Mouse (Mus musculus) midbrain, embryonic 13.5 days (tissue): ENCODE results near the gene Wdr3. TPM values are rescaled to one million over a fixed set of nuclear protein-coding genes. Genes with fewer than 3 reads are reported as not detected.

Source experiments
- ATAC-seq: fragments of 200-750 bp; cut with Nextera tagmentation; 2 replicates; pipeline ENCODE4 v1.8.0; 2017; ENCODE audit warnings: mild to moderate bottlenecking, moderate TSS enrichment, moderate library complexity
- H3K27ac ChIP-seq: fragments of 300-500 bp; sonication (generic); 2 replicates; pipeline ENCODE4 v1.5.1; 2015; ENCODE audit warnings: inconsistent platforms, mild to moderate bottlenecking, moderate library complexity
- H3K27me3 ChIP-seq: fragments of 300-500 bp; sonication (generic); 2 replicates; pipeline ENCODE4 v1.6.1; 2015; ENCODE audit warnings: mild to moderate bottlenecking, inconsistent platforms
- H3K36me3 ChIP-seq: fragments of 300-500 bp; sonication (generic); 2 replicates; pipeline ENCODE4 v1.6.1; 2015; ENCODE audit warnings: mild to moderate bottlenecking, inconsistent platforms
- H3K4me1 ChIP-seq: fragments of 300-500 bp; sonication (generic); replicated peaks from 2 replicates; pipeline ENCODE4 v1.6.1; 2015; ENCODE audit warnings: inconsistent platforms
- H3K4me2 ChIP-seq: fragments of 300-500 bp; sonication (generic); replicated peaks from 2 replicates; pipeline ENCODE4 v1.6.1; 2015; ENCODE audit warnings: moderate library complexity, mild to moderate bottlenecking, inconsistent platforms
- H3K4me3 ChIP-seq: fragments of 300-500 bp; sonication (generic); replicated peaks from 2 replicates; pipeline ENCODE4 v1.5.1; 2015; ENCODE audit warnings: mild to moderate bottlenecking, inconsistent platforms
- H3K9ac ChIP-seq: fragments of 300-500 bp; sonication (generic); replicated peaks from 2 replicates; pipeline ENCODE4 v1.6.1; 2015; ENCODE audit warnings: mild to moderate bottlenecking, inconsistent platforms
- H3K9me3 ChIP-seq: fragments of 300-500 bp; sonication (generic); 2 replicates; pipeline ENCODE4 v1.6.1; 2016; ENCODE audit warnings: mild to moderate bottlenecking, inconsistent platforms
- WGBS: fragments of 180-500 bp; shearing (Covaris S2); methylation state at CpG from one replicate; pipeline ENCODE4 v1.1.7; 2015; 5-methylcytosine and 5-hydroxymethylcytosine counted together
- polyA plus RNA-seq: library from polyadenylated mRNA; unstranded; fragments of >200 nt; fragmentation: Nextera tagmentation; extraction: Ambion mirVana; gene quantifications from 2 replicates; pipeline ENCODE4 v1.2.1, GENCODE M21; 2015

The Wdr3 gene
- 42.7 and 43.8 TPM in 2 replicates for polyA plus RNA-seq

DNA sequence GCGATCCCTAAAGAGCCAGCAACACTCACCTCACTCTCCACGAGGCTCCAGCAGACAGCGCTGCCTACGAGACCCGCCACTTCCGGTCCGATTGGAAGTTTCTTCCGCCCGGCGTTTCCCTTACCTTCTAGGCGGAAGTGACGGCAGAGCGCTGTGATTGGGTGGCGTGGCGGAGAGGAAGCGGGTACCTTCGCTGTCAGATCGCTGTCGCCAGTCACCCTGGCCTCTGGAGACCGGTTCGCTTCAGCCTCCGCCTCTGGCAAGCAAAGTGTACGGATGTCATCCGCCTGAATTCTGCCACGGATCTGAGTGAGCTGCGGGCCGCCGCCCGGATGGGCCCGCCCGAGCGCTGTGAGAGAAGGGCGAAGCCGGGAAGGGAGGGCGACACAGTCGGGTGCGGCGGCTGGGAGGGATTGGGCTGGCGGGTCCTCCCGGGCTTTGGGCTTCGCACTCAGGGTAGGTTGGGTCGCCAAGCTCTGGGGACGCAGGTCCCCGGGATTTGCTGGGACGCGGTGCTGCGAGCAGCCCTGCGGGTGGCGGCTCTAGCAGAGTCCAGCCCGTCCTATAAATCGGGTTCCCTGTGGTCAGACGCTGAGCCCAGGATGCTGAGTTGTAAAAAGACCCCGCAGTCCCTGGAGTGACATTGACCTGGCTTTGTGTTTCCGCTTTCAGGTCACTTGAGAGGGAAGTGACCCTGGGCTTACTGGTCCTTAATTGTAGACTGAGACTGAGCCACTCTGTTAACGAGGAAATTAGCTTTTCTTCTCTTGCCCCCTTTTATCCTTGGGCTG lies at the start of gene Wdr3, which contains the start of gene Gdap2:
Gene Wdr3 (minus strand): TSS at position 93 of the 791 bp plus-strand sequence.
Gene Gdap2 (plus strand): TSS at position 67 of the 791 bp plus-strand sequence.
- Histone ChIP-seq H3K4me2 (peak within 1 kb of the TSS; percentile 76), H3K27ac (peak within 1 kb of the TSS; percentile 93), H3K36me3 (peaks cover 14% of the 10 kb centered on the region), H3K27me3 (no peaks in the 10 kb centered on the region), H3K9ac (peak within 1 kb of the TSS; percentile 93), H3K4me3 (peak within 1 kb of the TSS; percentile 89), H3K4me1 (peaks cover 30% of the 10 kb centered on the region), H3K9me3 (no peaks in the 10 kb centered on the region)
- peak; percentile 99 for ATAC-seq
- WGBS, result under 1% methylated on average over 55 of the region's 55 CpGs

- H3K27ac ChIP-seq, result no peak overlapping the region
- H3K36me3 ChIP-seq, result peaks cover 49% of the 10 kb centered on the region
- H3K9me3 ChIP-seq, result no peaks in the 10 kb centered on the region
- H3K4me1 ChIP-seq, result no peaks in the 10 kb centered on the region
- H3K4me2 ChIP-seq, result no peak overlapping the region
- WGBS, result 63% methylated on average over 1 of the region's 1 CpGs
- ATAC-seq, result no peak
- H3K4me3 ChIP-seq, result no peak overlapping the region
- H3K27me3 ChIP-seq, result no peaks in the 10 kb centered on the region
- H3K9ac ChIP-seq, result no peak overlapping the region
These were observed 44.8 kb upstream of the Wdr3 start for GRCm38 (mm10) chr3:100206973-100207372.

DNA sequence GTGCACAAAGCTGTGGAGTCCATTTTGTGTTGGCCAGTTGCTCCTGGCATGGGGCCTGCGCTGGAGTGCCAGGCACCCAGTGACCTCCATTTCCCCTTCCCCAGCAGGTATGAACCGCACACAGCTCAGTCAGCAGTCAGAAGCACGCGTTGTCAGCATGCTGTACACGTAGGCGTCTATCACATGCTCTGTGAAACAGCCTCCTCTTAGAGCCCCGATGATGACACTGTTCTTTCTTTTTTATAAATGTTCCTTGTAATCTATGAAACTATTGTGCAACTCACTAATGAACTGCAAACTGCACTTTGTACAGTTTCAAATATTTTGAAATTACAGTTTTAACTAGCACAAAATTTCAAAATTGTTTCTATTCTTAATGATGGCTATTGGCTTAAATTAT lies 39.3 kb upstream of the Wdr3 start:
- H3K4me2 ChIP-seq, result no peak overlapping the region
- no peaks in the 10 kb centered on the region for H3K27me3 ChIP-seq
- H3K9me3 ChIP-seq, result no peaks in the 10 kb centered on the region
- no peaks in the 10 kb centered on the region for H3K4me1 ChIP-seq
- H3K9ac ChIP-seq, result no peak overlapping the region
- 96% methylated on average over 7 of the region's 7 CpGs for WGBS
- no peak for ATAC-seq
- no peak overlapping the region for H3K4me3 ChIP-seq
- no peak overlapping the region for H3K27ac ChIP-seq
- peaks cover 73% of the 10 kb centered on the region for H3K36me3 ChIP-seq

GRCm38 (mm10) chr3:100194210-100194609 lies 32.0 kb upstream of the Wdr3 start:
- Histone ChIP-seq H3K36me3 (peaks cover 59% of the 10 kb centered on the region), H3K9me3 (no peaks in the 10 kb centered on the region)
- no peak for ATAC-seq

GRCm38 (mm10) chr3:100189861-100190260 lies 27.7 kb upstream of the Wdr3 start:
- ATAC-seq, result peak; percentile 78
- Histone ChIP-seq H3K36me3 (peaks cover 65% of the 10 kb centered on the region), H3K4me2 (no peak overlapping the region), H3K4me1 (no peaks in the 10 kb centered on the region), H3K9me3 (no peaks in the 10 kb centered on the region), H3K27ac (no peak overlapping the region), H3K4me3 (no peak overlapping the region), H3K27me3 (no peaks in the 10 kb centered on the region), H3K9ac (no peak overlapping the region)
- WGBS, result 82% methylated on average over 11 of the region's 11 CpGs

More at GRCm38 (mm10) chr3:100194210-100194609, 32.0 kb upstream of the Wdr3 start:
- H3K4me1 ChIP-seq, result no peaks in the 10 kb centered on the region
- H3K4me2 ChIP-seq, result no peak overlapping the region
- no peak overlapping the region for H3K27ac ChIP-seq
- no peaks in the 10 kb centered on the region for H3K27me3 ChIP-seq
- WGBS, result 76% methylated on average over 5 of the region's 5 CpGs
- H3K4me3 ChIP-seq, result no peak overlapping the region
- H3K9ac ChIP-seq, result no peak overlapping the region

GRCm38 (mm10) chr3:100189444-100189843 lies 27.2 kb upstream of the Wdr3 start:
- 57% methylated on average over 1 of the region's 1 CpGs for WGBS
- ATAC-seq, result peak; percentile 91
- Histone ChIP-seq H3K9ac (no peak overlapping the region), H3K27me3 (no peaks in the 10 kb centered on the region), H3K27ac (no peak overlapping the region), H3K4me2 (no peak overlapping the region), H3K36me3 (peaks cover 66% of the 10 kb centered on the region), H3K4me3 (no peak overlapping the region), H3K4me1 (no peaks in the 10 kb centered on the region), H3K9me3 (no peaks in the 10 kb centered on the region)

GRCm38 (mm10) chr3:100180471-100180870 lies 18.3 kb upstream of the Wdr3 start:
- Histone ChIP-seq H3K4me3 (no peak overlapping the region), H3K4me2 (no peak overlapping the region), H3K36me3 (peaks cover 83% of the 10 kb centered on the region), H3K9ac (no peak overlapping the region), H3K9me3 (no peaks in the 10 kb centered on the region), H3K4me1 (no peaks in the 10 kb centered on the region), H3K27me3 (no peaks in the 10 kb centered on the region), H3K27ac (no peak overlapping the region)
- no peak for ATAC-seq
- WGBS, result 92% methylated on average over 3 of the region's 3 CpGs

- Histone ChIP-seq H3K27ac (no peak overlapping the region), H3K9ac (no peak overlapping the region), H3K9me3 (no peaks in the 10 kb centered on the region), H3K4me2 (no peak overlapping the region), H3K27me3 (no peaks in the 10 kb centered on the region), H3K4me3 (no peak overlapping the region), H3K4me1 (no peaks in the 10 kb centered on the region), H3K36me3 (peaks cover 86% of the 10 kb centered on the region)
- ATAC-seq, result no peak
- WGBS, result 97% methylated on average over 2 of the region's 2 CpGs
These were observed 13.8 kb upstream of the Wdr3 start for GRCm38 (mm10) chr3:100176031-100176430.

DNA sequence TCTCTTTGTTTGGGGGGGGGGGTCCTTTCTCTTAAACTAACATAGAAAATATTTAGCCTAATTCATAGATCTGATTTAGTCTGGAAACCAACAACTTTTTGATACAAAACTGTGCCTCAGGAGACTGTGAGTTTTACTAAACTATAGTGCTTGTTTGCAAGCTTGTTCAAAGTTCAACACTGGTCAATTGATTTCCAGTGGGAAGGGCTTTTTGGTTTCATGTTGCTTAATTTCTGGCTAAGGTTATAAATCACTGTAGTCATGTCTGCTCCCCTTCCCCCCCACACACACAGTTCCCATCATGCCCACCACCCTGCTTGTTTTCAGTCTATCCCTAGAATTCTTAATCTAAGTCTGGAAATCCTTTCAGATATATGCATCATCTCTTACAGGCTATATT lies 2.8 kb upstream of the Wdr3 start:
- Histone ChIP-seq H3K27me3 (no peaks in the 10 kb centered on the region), H3K4me1 (peaks cover 30% of the 10 kb centered on the region), H3K36me3 (peaks cover 10% of the 10 kb centered on the region), H3K9me3 (no peaks in the 10 kb centered on the region), H3K4me2 (no peak overlapping the region), H3K27ac (no peak overlapping the region), H3K9ac (no peak overlapping the region), H3K4me3 (no peak overlapping the region)
- no peak for ATAC-seq

GRCm38 (mm10) chr3:100163556-100163955 lies 1.3 kb upstream of the Wdr3 start:
- no peak overlapping the region for H3K27ac ChIP-seq
- peaks cover 30% of the 10 kb centered on the region for H3K4me1 ChIP-seq
- H3K36me3 ChIP-seq, result peaks cover 12% of the 10 kb centered on the region
- no peaks in the 10 kb centered on the region for H3K9me3 ChIP-seq
- no peak for ATAC-seq
- H3K4me2 ChIP-seq, result peak overlapping the region; percentile 76
- no peak overlapping the region for H3K9ac ChIP-seq
- WGBS, result 89% methylated on average over 2 of the region's 2 CpGs
- 0 out of 2 replicates have a peak overlapping the region, but pooled peaks have one; percentile 89 for H3K4me3 ChIP-seq
- no peaks in the 10 kb centered on the region for H3K27me3 ChIP-seq

- peaks cover 30% of the 10 kb centered on the region for H3K4me1 ChIP-seq
- peaks cover 21% of the 10 kb centered on the region for H3K36me3 ChIP-seq
- H3K27ac ChIP-seq, result peak overlapping the region; percentile 57
- H3K27me3 ChIP-seq, result no peaks in the 10 kb centered on the region
- H3K9ac ChIP-seq, result peak overlapping the region; percentile 93
- no peak for ATAC-seq
- 2% methylated on average over 35 of the region's 35 CpGs for WGBS
- H3K4me2 ChIP-seq, result peak overlapping the region; percentile 76
- peak overlapping the region; percentile 89 for H3K4me3 ChIP-seq
- no peaks in the 10 kb centered on the region for H3K9me3 ChIP-seq
These were observed 417 bp downstream of the Wdr3 start for GRCm38 (mm10) chr3:100161665-100162314.

DNA sequence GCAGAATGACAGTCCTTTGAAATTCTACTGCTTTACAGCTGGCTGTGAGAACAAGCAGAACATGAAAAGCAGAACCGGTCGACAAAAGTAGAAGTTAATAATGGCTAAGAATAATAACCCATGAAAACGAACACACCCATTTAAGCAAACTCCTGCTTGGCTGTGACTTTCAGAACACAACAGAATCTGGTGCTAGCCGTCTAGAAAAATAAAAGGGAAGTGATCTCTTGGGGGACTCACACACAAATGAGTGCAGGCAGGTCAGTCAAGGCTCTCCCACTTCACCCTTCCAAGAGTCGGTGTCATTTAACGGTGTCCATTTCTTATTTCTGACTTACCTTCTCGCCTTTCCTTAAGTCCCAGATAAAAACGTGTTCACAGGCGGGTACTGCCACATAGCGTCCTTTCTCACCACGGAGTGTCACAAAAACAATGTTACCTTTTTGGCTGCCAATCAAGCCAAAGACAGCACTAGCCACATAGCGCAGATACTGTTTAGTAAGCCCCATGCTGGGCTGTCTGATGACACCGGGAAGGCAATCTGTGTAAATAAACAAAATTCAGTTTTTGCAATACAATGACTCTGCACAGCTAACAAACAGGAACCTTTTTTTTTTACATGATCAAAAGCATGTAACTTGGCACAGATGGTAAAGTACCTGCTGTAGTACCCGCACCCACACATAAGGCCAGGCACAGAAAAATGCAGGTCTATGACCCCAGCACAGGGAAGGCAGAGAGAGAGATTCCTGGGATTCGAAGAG lies 1.3 kb downstream of the Wdr3 start:
- H3K27me3 ChIP-seq, result no peaks in the 10 kb centered on the region
- peaks cover 30% of the 10 kb centered on the region for H3K4me1 ChIP-seq
- no peaks in the 10 kb centered on the region for H3K9me3 ChIP-seq
- peak overlapping the region; percentile 76 for H3K4me2 ChIP-seq
- H3K36me3 ChIP-seq, result peaks cover 31% of the 10 kb centered on the region
- 88% methylated on average over 15 of the region's 15 CpGs for WGBS
- H3K4me3 ChIP-seq, result peak overlapping the region; percentile 89
- peak overlapping the region; percentile 93; the same call in 1 of the 2 replicates for H3K9ac ChIP-seq
- H3K27ac ChIP-seq, result no peak overlapping the region
- ATAC-seq, result no peak
